Mouse (Mus musculus): ENCODE results near the gene Dgka. TPM values are rescaled to one million over a fixed set of nuclear protein-coding genes. Genes with fewer than 3 reads are reported as not detected.

Gene Dgka
- total and polyA plus RNA-seq, 2 experiments from 2014 or later: 4.8 to 7.2 TPM

GRCm38 (mm10) chr10:128779011-128779795, 34.5 kb upstream of the Dgka start:
- WGBS: 39% methylated on average over 8 of the region's 8 CpGs
- Histone ChIP-seq H3K36me3 (ENCODE audit: insufficient read depth) (no peaks in the 10 kb centered on the region), H3K9me3 (ENCODE audit: low read length) (peaks cover 3% of the 10 kb centered on the region; the same call in 1 of the 2 replicates), H3K4me1 (ENCODE audit: insufficient read depth) (no peaks in the 10 kb centered on the region), H3K9ac (no peak overlapping the region), H3K27ac (ENCODE audit: low read depth, low read length) (no peak overlapping the region), H3K4me3 (ENCODE audit: low read depth, low read length) (no peak overlapping the region), H3K27me3 (ENCODE audit: insufficient read depth, low read length) (no peaks in the 10 kb centered on the region), H3K4me2 (ENCODE audit: low read depth) (no peak overlapping the region)
- DNase-seq (no peak), ATAC-seq (no peak)
- TF ChIP-seq CTCF (IDR thresholded peaks at IDR 0.05; ENCODE audit: low read depth): no peak

DNA sequence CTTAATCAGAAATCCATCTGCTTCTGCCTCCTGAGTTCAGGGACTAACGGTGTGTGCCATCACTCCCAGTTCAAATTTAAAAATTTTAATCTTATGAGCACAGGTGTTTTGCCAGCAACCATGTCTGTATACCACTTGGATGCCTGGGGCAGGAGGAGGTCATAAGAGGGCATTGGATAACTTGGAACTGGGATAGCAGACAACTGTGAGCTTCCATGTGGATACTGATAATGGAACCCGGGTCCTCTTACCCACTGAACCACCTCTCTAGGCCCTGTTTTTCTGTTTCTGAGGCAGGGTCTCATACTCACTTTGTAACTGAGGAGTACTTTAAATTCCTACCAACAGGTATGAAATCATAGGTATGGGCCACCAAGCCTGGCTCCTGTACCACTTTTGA, 33.8 kb upstream of the Dgka start:
- H3K4me3 ChIP-seq (ENCODE audit: low read depth, low read length): no peak overlapping the region
- H3K4me2 ChIP-seq (ENCODE audit: low read depth): no peak overlapping the region
- no peaks in the 10 kb centered on the region for H3K27me3 ChIP-seq (ENCODE audit: insufficient read depth, low read length)
- WGBS: 90% methylated on average over 2 of the region's 2 CpGs
- ATAC-seq (no peak), DNase-seq (no peak)
- TF ChIP-seq CTCF (IDR thresholded peaks at IDR 0.05; ENCODE audit: low read depth): no peak
- no peaks in the 10 kb centered on the region for H3K4me1 ChIP-seq (ENCODE audit: insufficient read depth)
- no peak overlapping the region for H3K27ac ChIP-seq (ENCODE audit: low read depth, low read length)
- 0 out of 2 replicates have a peak, but pooled peaks cover 3% of the 10 kb centered on the region for H3K9me3 ChIP-seq (ENCODE audit: low read length)
- H3K9ac ChIP-seq: no peak overlapping the region
- H3K36me3 ChIP-seq (ENCODE audit: insufficient read depth): no peaks in the 10 kb centered on the region

DNA sequence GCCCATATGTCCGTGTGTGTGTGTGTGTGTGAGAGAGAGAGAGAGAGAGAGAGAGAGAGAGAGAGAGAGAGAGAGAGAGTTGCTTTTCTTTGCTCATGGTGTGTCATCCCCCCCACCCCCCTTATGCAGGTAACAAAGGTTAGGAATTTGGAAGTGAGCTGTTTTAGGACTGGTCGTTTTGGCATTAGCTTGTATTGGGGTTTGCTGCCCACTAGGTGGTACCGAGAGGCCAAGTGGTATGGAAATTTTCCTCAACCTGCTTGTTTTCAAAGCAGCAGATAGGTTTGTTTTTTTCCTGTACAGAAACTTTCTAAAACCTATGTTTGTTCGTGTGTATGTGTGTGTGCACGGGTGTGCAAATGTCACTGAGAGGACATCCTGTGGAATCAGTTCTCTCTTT, 29.0 kb upstream of the Dgka start:
- TF ChIP-seq CTCF (IDR thresholded peaks at IDR 0.05; ENCODE audit: low read depth): peak; percentile 51
- Histone ChIP-seq H3K27ac (ENCODE audit: low read depth, low read length) (no peak overlapping the region), H3K4me2 (ENCODE audit: low read depth) (no peak overlapping the region), H3K9ac (no peak overlapping the region), H3K4me3 (ENCODE audit: low read depth, low read length) (no peak overlapping the region), H3K4me1 (ENCODE audit: insufficient read depth) (no peaks in the 10 kb centered on the region), H3K27me3 (ENCODE audit: insufficient read depth, low read length) (no peaks in the 10 kb centered on the region), H3K9me3 (ENCODE audit: low read length) (no peaks in the 10 kb centered on the region), H3K36me3 (ENCODE audit: insufficient read depth) (no peaks in the 10 kb centered on the region)
- 27% methylated on average over 5 of the region's 5 CpGs for WGBS
- DNase-seq (no peak), ATAC-seq (no peak)

GRCm38 (mm10) chr10:128772895-128773294, 28.2 kb upstream of the Dgka start:
- H3K4me3 ChIP-seq (ENCODE audit: low read depth, low read length): no peak overlapping the region
- ATAC-seq: no peak
- TF ChIP-seq CTCF (IDR thresholded peaks at IDR 0.05; ENCODE audit: low read depth): no peak; the same call in 1 of the 2 replicates
- H3K4me1 ChIP-seq (ENCODE audit: insufficient read depth): no peaks in the 10 kb centered on the region
- H3K27me3 ChIP-seq (ENCODE audit: insufficient read depth, low read length): no peaks in the 10 kb centered on the region
- H3K4me2 ChIP-seq (ENCODE audit: low read depth): no peak overlapping the region
- DNase-seq: no peak
- H3K9ac ChIP-seq: no peak overlapping the region
- WGBS: 92% methylated on average over 2 of the region's 2 CpGs
- no peaks in the 10 kb centered on the region for H3K36me3 ChIP-seq (ENCODE audit: insufficient read depth)
- H3K9me3 ChIP-seq (ENCODE audit: low read length): no peaks in the 10 kb centered on the region
- H3K27ac ChIP-seq (ENCODE audit: low read depth, low read length): no peak overlapping the region

GRCm38 (mm10) chr10:128748252-128748864, 3.7 kb upstream of the Dgka start:
- H3K27me3 ChIP-seq (ENCODE audit: insufficient read depth, low read length): peaks cover 8% of the 10 kb centered on the region; the same call in 1 of the 2 replicates
- peak; percentile 70 for TF ChIP-seq CTCF (IDR thresholded peaks at IDR 0.05; ENCODE audit: low read depth)
- WGBS: under 1% methylated on average over 37 of the region's 37 CpGs
- peak overlapping the region; percentile 91 for H3K4me2 ChIP-seq (ENCODE audit: low read depth)
- ATAC-seq: peak; percentile 97
- no peaks in the 10 kb centered on the region for H3K36me3 ChIP-seq (ENCODE audit: insufficient read depth)
- H3K9ac ChIP-seq: peak overlapping the region; percentile 83
- peaks cover 16% of the 10 kb centered on the region for H3K4me1 ChIP-seq (ENCODE audit: insufficient read depth)
- DNase-seq: peak; percentile 96
- peak overlapping the region; percentile 79 for H3K4me3 ChIP-seq (ENCODE audit: low read depth, low read length)
- peak overlapping the region; percentile 94 for H3K27ac ChIP-seq (ENCODE audit: low read depth, low read length)
- no peaks in the 10 kb centered on the region for H3K9me3 ChIP-seq (ENCODE audit: low read length)

- DNase-seq: peak; percentile 43
- ATAC-seq: peak; percentile 46
- Histone ChIP-seq H3K27me3 (ENCODE audit: insufficient read depth, low read length) (peaks cover 9% of the 10 kb centered on the region; the same call in 1 of the 2 replicates), H3K4me3 (ENCODE audit: low read depth, low read length) (peak within 1 kb of the TSS; percentile 79), H3K4me1 (ENCODE audit: insufficient read depth) (peaks cover 16% of the 10 kb centered on the region), H3K9ac (peak within 1 kb of the TSS; percentile 83), H3K9me3 (ENCODE audit: low read length) (no peaks in the 10 kb centered on the region), H3K27ac (ENCODE audit: low read depth, low read length) (peak within 1 kb of the TSS; percentile 94), H3K36me3 (ENCODE audit: insufficient read depth) (no peaks in the 10 kb centered on the region), H3K4me2 (ENCODE audit: low read depth) (peak within 1 kb of the TSS; percentile 91)
- no peak for TF ChIP-seq CTCF (IDR thresholded peaks at IDR 0.05; ENCODE audit: low read depth)
- WGBS: 2% methylated on average over 36 of the region's 36 CpGs
Measured at GRCm38 (mm10) chr10:128747646-128748251, 3.1 kb upstream of the Dgka start, which contains the start of gene Pym1. Pym1 (plus strand) TSS chr10:128747889.

All from forebrain, postnatal 0 days (tissue).